Mouse (Mus musculus) heart, adult 10 weeks (tissue): ENCODE results near the gene Mex3d. TPM values are rescaled to one million over a fixed set of nuclear protein-coding genes. Genes with fewer than 3 reads are reported as not detected.

Source experiments
- polyA plus RNA-seq: library from polyadenylated mRNA; stranded (reverse); fragments of 350-450 nt; fragmentation: Illumina TruSeq; extraction: RNeasy Lipid Tissue Mini Kit (QIAGEN cat#74804); gene quantifications from one replicate; pipeline ENCODE4 v1.2.3, GENCODE M21; 2014; ENCODE audit warnings: low read depth, low replicate concordance

The Mex3d gene
- 6.2 TPM for polyA plus RNA-seq

GRCm38 (mm10) chr10:80387522-80387959, at the start of gene Mex3d:
TSS of gene Mex3d (minus strand) at chr10:80387659.

GRCm38 (mm10) chr10:80433513-80434232, 46.2 kb upstream of the Mex3d start, which contains the start of gene Tcf3:
TSS of gene Tcf3 (minus strand) at chr10:80433647.

GRCm38 (mm10) chr10:80406684-80407501, 19.4 kb upstream of the Mex3d start, which contains the start of gene Uqcr11:
TSS of gene Uqcr11 (minus strand) at chr10:80406830.

GRCm38 (mm10) chr10:80399191-80399972, 11.9 kb upstream of the Mex3d start, which contains the start of gene Mbd3:
TSS of gene Mbd3 (minus strand) at chr10:80399550.

GRCm38 (mm10) chr10:80356001-80356682, 31.3 kb downstream of the Mex3d start, which contains the start of gene Plk5:
TSS of gene Plk5 (plus strand) at chr10:80356459.

GRCm38 (mm10) chr10:80348244-80348781, 39.1 kb downstream of the Mex3d start, which contains the start of gene Adamtsl5:
TSS of gene Adamtsl5 (minus strand) at chr10:80348412.

Other genes starting within 250 kb of the Mex3d start
- 1,104 TPM for gene Atp5d, start 249.0 kb downstream of the Mex3d start, polyA plus RNA-seq
- gene Cbarp, start 246.8 kb downstream of the Mex3d start, polyA plus RNA-seq, result 2.6 TPM
- 39.3 TPM for gene Midn, start 239.4 kb downstream of the Mex3d start, polyA plus RNA-seq
- gene Cirbp, start 221.7 kb downstream of the Mex3d start, polyA plus RNA-seq, result 89.8 TPM
- 13.6 TPM for gene 1600002K03Rik, start 214.7 kb downstream of the Mex3d start, polyA plus RNA-seq
- gene Efna2, start 208.2 kb downstream of the Mex3d start, polyA plus RNA-seq, result 1.8 TPM
- 21.1 TPM for gene Mum1, start 161.2 kb downstream of the Mex3d start, polyA plus RNA-seq
- 842 TPM for gene Ndufs7, start 138.5 kb downstream of the Mex3d start, polyA plus RNA-seq
- 7.7 TPM for gene Gamt, start 126.6 kb downstream of the Mex3d start, polyA plus RNA-seq
- gene Dazap1, start 126.2 kb downstream of the Mex3d start, polyA plus RNA-seq, result 49.3 TPM
- 1,202 TPM for gene Rps15, start 95.2 kb downstream of the Mex3d start, polyA plus RNA-seq
- gene Apc2, start 91.7 kb downstream of the Mex3d start, polyA plus RNA-seq, result 2.0 TPM
- gene 2310011J03Rik, start 67.1 kb downstream of the Mex3d start, polyA plus RNA-seq, result 22.7 TPM
- 2.2 TPM for gene Pcsk4, start 58.2 kb downstream of the Mex3d start, polyA plus RNA-seq
- gene Reep6, start 57.7 kb downstream of the Mex3d start, polyA plus RNA-seq, result 3.4 TPM
- 64.4 TPM for gene Adamtsl5, start 39.2 kb downstream of the Mex3d start, polyA plus RNA-seq
- gene Plk5, start 31.2 kb downstream of the Mex3d start, polyA plus RNA-seq, result 3.1 TPM
- gene Mbd3, start 11.9 kb upstream of the Mex3d start, polyA plus RNA-seq, result 93.3 TPM
- gene Uqcr11, start 19.2 kb upstream of the Mex3d start, polyA plus RNA-seq, result 2,281 TPM
- gene Tcf3, start 46.0 kb upstream of the Mex3d start, polyA plus RNA-seq, result 17.6 TPM
- 0.08 TPM for gene Onecut3, start 107.2 kb upstream of the Mex3d start, polyA plus RNA-seq
- not detected for gene Atp8b3, start 151.5 kb upstream of the Mex3d start, polyA plus RNA-seq
- gene Rexo1, start 173.9 kb upstream of the Mex3d start, polyA plus RNA-seq, result 12.6 TPM
- gene Klf16, start 189.7 kb upstream of the Mex3d start, polyA plus RNA-seq, result 4.1 TPM
- gene Abhd17a, start 202.7 kb upstream of the Mex3d start, polyA plus RNA-seq, result 36.9 TPM
- gene Scamp4, start 215.2 kb upstream of the Mex3d start, polyA plus RNA-seq, result 35.7 TPM
- 1.7 TPM for gene Adat3, start 215.2 kb upstream of the Mex3d start, polyA plus RNA-seq
- 0.50 TPM for gene Gm49322, start 218.4 kb upstream of the Mex3d start, polyA plus RNA-seq
- gene Csnk1g2, start 235.2 kb upstream of the Mex3d start, polyA plus RNA-seq, result 87.7 TPM